21 mouse cellular contexts compared by ENCODE assay signal in genomic region chr14:89559822-89560477, GRCm38 (mm10).
DNase-seq lines count a peak whose midpoint lies in the region; ATAC-seq and TF ChIP-seq lines count a peak whose summit lies in the region.
"Had no signal": no experiment of that assay in that cellular context is flagged by ENCODE, and none has a peak within 500 bp of the region (broad histone marks: within the 10 kb centered on the region; RNA-seq: fewer than 3 reads in every experiment).

No protein-coding gene starts in this region.

- no peaks in the 10 kb centered on the region for H3K4me1 ChIP-seq in intestine, embryonic 15.5 days (replicated peaks)
- H3K4me1 ChIP-seq in intestine, postnatal 0 days (replicated peaks; ENCODE audit: control insufficient read depth, insufficient read depth, low read length) = no peaks in the 10 kb centered on the region
- H3K4me1 ChIP-seq in limb, embryonic 11.5 days (ENCODE audit: control insufficient read depth, insufficient read depth, low read length) = no peaks in the 10 kb centered on the region
- H3K4me1 ChIP-seq in limb, embryonic 10.5 days = no peaks in the 10 kb centered on the region
- no peaks in the 10 kb centered on the region; the same call in 1 of the 2 replicates for H3K4me1 ChIP-seq in intestine, embryonic 16.5 days (ENCODE audit: control insufficient read depth, insufficient read depth, low read length)
- no peaks in the 10 kb centered on the region for H3K4me1 ChIP-seq in thymus, adult 2 months (replicated peaks; ENCODE audit: control insufficient read depth, insufficient read depth, low read length)
- H3K4me1 ChIP-seq: embryonic facial prominence, embryonic 15.5 days; forebrain, embryonic 15.5 days; heart, embryonic 15.5 days; hindbrain, embryonic 13.5 days had no signal

- TF ChIP-seq POLR2A in myocyte (IDR thresholded peaks at IDR 0.05; ENCODE audit: insufficient read length, low read depth) = no peak
- TF ChIP-seq POLR2A in thymus, adult 2 months (IDR thresholded peaks at IDR 0.05; ENCODE audit: control insufficient read depth, extremely low read depth, insufficient read depth, low read length, poor library complexity) = no peak

- H3K79me2 ChIP-seq in myocyte (ENCODE audit: control insufficient read depth, insufficient read depth) = no peaks in the 10 kb centered on the region

- no peaks in the 10 kb centered on the region for H3K36me3 ChIP-seq in intestine, embryonic 15.5 days
- H3K36me3 ChIP-seq in intestine, postnatal 0 days (ENCODE audit: control insufficient read depth, insufficient read depth) = no peaks in the 10 kb centered on the region
- H3K36me3 ChIP-seq in limb, embryonic 11.5 days (ENCODE audit: control insufficient read depth, insufficient read depth, low read length) = no peaks in the 10 kb centered on the region
- no peaks in the 10 kb centered on the region for H3K36me3 ChIP-seq in limb, embryonic 10.5 days
- no peaks in the 10 kb centered on the region for H3K36me3 ChIP-seq in intestine, embryonic 16.5 days (ENCODE audit: control insufficient read depth, insufficient read depth, low read length)
- no peaks in the 10 kb centered on the region for H3K36me3 ChIP-seq in myocyte (ENCODE audit: control insufficient read depth, insufficient read depth)
- no peaks in the 10 kb centered on the region for H3K36me3 ChIP-seq in thymus, adult 2 months (ENCODE audit: control insufficient read depth, insufficient read depth, low read length)
- H3K36me3 ChIP-seq: embryonic facial prominence, embryonic 15.5 days; forebrain, embryonic 15.5 days; heart, embryonic 15.5 days; hindbrain, embryonic 13.5 days had no signal

- TF ChIP-seq CTCF in intestine, postnatal 0 days (IDR thresholded peaks at IDR 0.05; ENCODE audit: low read depth) = no peak
- no peak for TF ChIP-seq CTCF in thymus, adult 2 months (IDR thresholded peaks at IDR 0.05; ENCODE audit: borderline replicate concordance, control insufficient read depth, extremely low read depth, insufficient read depth, low read length, poor library complexity)

- no peak overlapping the region for H3K4me3 ChIP-seq in intestine, embryonic 15.5 days (replicated peaks)
- no peak overlapping the region for H3K4me3 ChIP-seq in intestine, postnatal 0 days (ENCODE audit: low read depth, low read length)
- H3K4me3 ChIP-seq in limb, embryonic 11.5 days (ENCODE audit: low read depth, low read length) = no peak overlapping the region
- no peak overlapping the region for H3K4me3 ChIP-seq in limb, embryonic 10.5 days
- H3K4me3 ChIP-seq in intestine, embryonic 16.5 days (ENCODE audit: low read length) = no peak overlapping the region
- no peak overlapping the region for H3K4me3 ChIP-seq in myocyte
- H3K4me3 ChIP-seq in thymus, adult 2 months (ENCODE audit: control insufficient read depth, insufficient read depth, low read length) = no peak overlapping the region
- H3K4me3 ChIP-seq: embryonic facial prominence, embryonic 15.5 days; erythroblast, embryonic 14.5 days; forebrain, embryonic 15.5 days; heart, adult 2 months; heart, embryonic 15.5 days; hindbrain, embryonic 13.5 days had no signal

- no peak for DNase-seq in limb, embryonic 11.5 days (ENCODE audit: low spot score)
- no peak for DNase-seq in limb, embryonic 10.5 days (ENCODE audit: low spot score)
- DNase-seq in thymus, adult 2 months = no peak
- DNase-seq in gastrocnemius, postnatal 10 days = no peak
- DNase-seq: adrenal gland, postnatal 25 days; cerebellum, adult 18-20 months; cerebellum, adult 9-11 months; cerebellum, postnatal 36 days; gastrocnemius, postnatal 14 days; heart, adult 2 months; heart, postnatal 14 days had no signal

- no peaks in the 10 kb centered on the region for H3K9me3 ChIP-seq in intestine, embryonic 15.5 days
- no peaks in the 10 kb centered on the region for H3K9me3 ChIP-seq in intestine, postnatal 0 days (ENCODE audit: control insufficient read depth)
- H3K9me3 ChIP-seq in limb, embryonic 11.5 days (ENCODE audit: control insufficient read depth, low read length) = no peaks in the 10 kb centered on the region
- no peaks in the 10 kb centered on the region for H3K9me3 ChIP-seq in limb, embryonic 10.5 days (replicated peaks)
- H3K9me3 ChIP-seq in intestine, embryonic 16.5 days (ENCODE audit: control insufficient read depth, low read length) = no peaks in the 10 kb centered on the region
- H3K9me3 ChIP-seq: embryonic facial prominence, embryonic 15.5 days; forebrain, embryonic 15.5 days; heart, embryonic 15.5 days; hindbrain, embryonic 13.5 days had no signal

- WGBS in intestine, embryonic 15.5 days = 46% methylated on average over 3 of the region's 3 CpGs
- WGBS in intestine, postnatal 0 days = 25% methylated on average over 3 of the region's 3 CpGs
- WGBS in limb, embryonic 11.5 days = 58% methylated on average over 3 of the region's 3 CpGs
- 88% methylated on average over 3 of the region's 3 CpGs for WGBS in limb, embryonic 10.5 days
- WGBS in intestine, embryonic 16.5 days = 39% methylated on average over 3 of the region's 3 CpGs
- 84% methylated on average over 3 of the region's 3 CpGs for WGBS in thymus, adult 2 months

- H3K4me2 ChIP-seq in intestine, embryonic 15.5 days (replicated peaks) = no peak overlapping the region
- H3K4me2 ChIP-seq in intestine, postnatal 0 days (replicated peaks; ENCODE audit: low read depth) = no peak overlapping the region
- no peak overlapping the region for H3K4me2 ChIP-seq in limb, embryonic 11.5 days (ENCODE audit: low read depth, severe bottlenecking)
- no peak overlapping the region for H3K4me2 ChIP-seq in intestine, embryonic 16.5 days (ENCODE audit: low read depth, low read length)
- H3K4me2 ChIP-seq in myocyte (ENCODE audit: low read depth) = no peak overlapping the region
- H3K4me2 ChIP-seq: embryonic facial prominence, embryonic 15.5 days; forebrain, embryonic 15.5 days; heart, embryonic 11.5 days; heart, embryonic 15.5 days; hindbrain, embryonic 13.5 days had no signal

- H3K27ac ChIP-seq in intestine, embryonic 15.5 days = no peak overlapping the region
- no peak overlapping the region for H3K27ac ChIP-seq in intestine, postnatal 0 days (ENCODE audit: low read depth, low read length)
- no peak overlapping the region for H3K27ac ChIP-seq in limb, embryonic 11.5 days (replicated peaks; ENCODE audit: low read depth, low read length)
- no peak overlapping the region for H3K27ac ChIP-seq in limb, embryonic 10.5 days
- no peak overlapping the region for H3K27ac ChIP-seq in intestine, embryonic 16.5 days (ENCODE audit: low read length)
- H3K27ac ChIP-seq in thymus, adult 2 months (ENCODE audit: control insufficient read depth, insufficient read depth, low read length) = no peak overlapping the region
- H3K27ac ChIP-seq: embryonic facial prominence, embryonic 15.5 days; forebrain, embryonic 15.5 days; heart, adult 2 months; heart, embryonic 15.5 days; hindbrain, embryonic 13.5 days had no signal

- H3ac ChIP-seq in myocyte (ENCODE audit: control insufficient read depth, insufficient read length) = no peak overlapping the region

- no peak overlapping the region for H3K9ac ChIP-seq in intestine, embryonic 15.5 days
- H3K9ac ChIP-seq in intestine, postnatal 0 days (ENCODE audit: low read depth, low read length) = no peak overlapping the region
- no peak overlapping the region for H3K9ac ChIP-seq in limb, embryonic 11.5 days (ENCODE audit: low read length)
- no peak overlapping the region for H3K9ac ChIP-seq in intestine, embryonic 16.5 days (ENCODE audit: low read depth, low read length)
- H3K9ac ChIP-seq: embryonic facial prominence, embryonic 15.5 days; forebrain, embryonic 15.5 days; heart, embryonic 15.5 days; hindbrain, embryonic 13.5 days had no signal

- peak; percentile 67 for ATAC-seq in intestine, embryonic 15.5 days
- ATAC-seq in intestine, postnatal 0 days = no peak
- ATAC-seq in limb, embryonic 11.5 days (ENCODE audit: insufficient number of reproducible peaks, low FRiP score, low TSS enrichment, low read depth) = 0 out of 2 replicates have a peak, but pooled peaks have one; percentile 50
- ATAC-seq in intestine, embryonic 16.5 days = peak; percentile 76
- ATAC-seq: forebrain, embryonic 15.5 days had no signal

- no peaks in the 10 kb centered on the region for H3K27me3 ChIP-seq in intestine, embryonic 15.5 days (replicated peaks)
- H3K27me3 ChIP-seq in intestine, postnatal 0 days (replicated peaks; ENCODE audit: control insufficient read depth, insufficient read depth, low read length) = no peaks in the 10 kb centered on the region
- no peaks in the 10 kb centered on the region for H3K27me3 ChIP-seq in limb, embryonic 11.5 days (ENCODE audit: control insufficient read depth, insufficient read depth, low read length)
- no peaks in the 10 kb centered on the region for H3K27me3 ChIP-seq in limb, embryonic 10.5 days (ENCODE audit: low read depth, poor library complexity, severe bottlenecking)
- no peaks in the 10 kb centered on the region for H3K27me3 ChIP-seq in intestine, embryonic 16.5 days (replicated peaks; ENCODE audit: control insufficient read depth, insufficient read depth, low read length)
- H3K27me3 ChIP-seq in myocyte (ENCODE audit: control insufficient read depth, insufficient read depth, insufficient read length) = no peaks in the 10 kb centered on the region
- no peaks in the 10 kb centered on the region for H3K27me3 ChIP-seq in thymus, adult 2 months (ENCODE audit: control insufficient read depth, insufficient read depth, low read length)
- H3K27me3 ChIP-seq: embryonic facial prominence, embryonic 15.5 days; forebrain, embryonic 15.5 days; heart, embryonic 15.5 days; hindbrain, embryonic 13.5 days had no signal

TF ChIP-seq in myocyte, 11 proteins besides CTCF, POLR2A, EP300 and RAD21:
- TF ChIP-seq POLR2AphosphoS2 (IDR thresholded peaks at IDR 0.05; ENCODE audit: insufficient read length, low read depth) = no peak
- 0 out of 2 replicates have a peak, but pooled peaks have one; percentile 16 for TF ChIP-seq CEBPB (IDR thresholded peaks at IDR 0.05; ENCODE audit: insufficient read depth, poor library complexity, severe bottlenecking)
- TF ChIP-seq MAX (IDR thresholded peaks at IDR 0.05; ENCODE audit: low read depth) = no peak
- no peak for TF ChIP-seq REST (IDR thresholded peaks at IDR 0.05; ENCODE audit: insufficient read depth, insufficient read length)
- TF ChIP-seq E2F4 (IDR thresholded peaks at IDR 0.05; ENCODE audit: insufficient read depth) = no peak
- TF ChIP-seq USF1 (IDR thresholded peaks at IDR 0.05; ENCODE audit: low read depth) = no peak
TF ChIP-seq in myocyte: peak in this region for 1.
